27 mouse cellular contexts compared by ENCODE assay signal in the genomic region with DNA sequence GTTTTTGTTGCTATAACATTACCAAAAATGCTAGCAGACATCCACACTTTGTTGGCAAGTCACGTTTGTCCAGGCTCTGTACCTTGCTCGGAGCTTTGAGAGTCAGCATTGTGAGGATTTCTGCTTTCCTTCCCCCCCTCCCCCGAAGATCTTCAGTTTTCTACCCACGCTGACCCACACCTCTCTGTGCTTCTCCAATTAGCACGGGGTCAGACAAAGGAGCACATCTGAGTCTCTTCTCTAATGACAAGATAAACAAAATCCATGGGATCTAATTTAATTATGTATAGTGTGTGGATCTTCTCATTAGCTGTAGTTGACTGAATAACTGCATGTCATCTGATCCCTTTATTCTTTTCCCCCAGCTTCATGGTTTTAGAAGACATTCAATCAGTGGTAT.
DNase-seq lines count a peak whose midpoint lies in the region; ATAC-seq and TF ChIP-seq lines count a peak whose summit lies in the region.
"Had no signal": no experiment of that assay in that cellular context is flagged by ENCODE, and none has a peak within 500 bp of the region (broad histone marks: within the 10 kb centered on the region; RNA-seq: fewer than 3 reads in every experiment).

No protein-coding gene starts in this region.

- no peak overlapping the region for H3K4me3 ChIP-seq in forebrain, embryonic 11.5 days (ENCODE audit: low read depth, low read length)
- H3K4me3 ChIP-seq in forebrain, embryonic 14.5 days (ENCODE audit: low read depth, low read length): no peak overlapping the region
- H3K4me3 ChIP-seq in kidney, embryonic 14.5 days (ENCODE audit: low read length): no peak overlapping the region
- H3K4me3 ChIP-seq in midbrain, embryonic 12.5 days: no peak overlapping the region
- no peak overlapping the region for H3K4me3 ChIP-seq in midbrain, postnatal 0 days (ENCODE audit: low read depth, low read length)
- H3K4me3 ChIP-seq: gastrocnemius, adult 2 months; heart, embryonic 12.5 days; hindbrain, embryonic 15.5 days; intestine, embryonic 15.5 days; limb, embryonic 12.5 days; liver, embryonic 15.5 days; lung, embryonic 15.5 days; neural tube, embryonic 13.5 days; stomach, embryonic 15.5 days had no signal

- DNase-seq in forebrain, embryonic 11.5 days (ENCODE audit: low spot score): no peak
- no peak for DNase-seq in forebrain, embryonic 14.5 days (ENCODE audit: low spot score)
- no peak for DNase-seq in kidney, adult 8-10 months
- DNase-seq in midbrain, postnatal 0 days (ENCODE audit: low spot score): no peak
- DNase-seq in ovary, postnatal 10 days (ENCODE audit: low spot score): no peak
- DNase-seq in cerebellum, postnatal 25 days: no peak
- DNase-seq: adrenal gland, adult 8-10 months; cerebellum, adult 8-10 months; cerebellum, postnatal 36 days; gastrocnemius, adult 2 months; gastrocnemius, postnatal 36 days; heart, adult 18-20 months; heart, postnatal 4 days; kidney, adult 9 months; layer of hippocampus, adult 9-11 months; right cerebral cortex, postnatal 25 days had no signal

- TF ChIP-seq CTCF in midbrain, postnatal 0 days (IDR thresholded peaks at IDR 0.05): no peak

- no peaks in the 10 kb centered on the region for H3K36me3 ChIP-seq in forebrain, embryonic 11.5 days (ENCODE audit: control insufficient read depth, insufficient read depth, low read length)
- no peaks in the 10 kb centered on the region for H3K36me3 ChIP-seq in forebrain, embryonic 14.5 days (ENCODE audit: control insufficient read depth, insufficient read depth, low read length)
- no peaks in the 10 kb centered on the region for H3K36me3 ChIP-seq in kidney, embryonic 14.5 days (ENCODE audit: control insufficient read depth, insufficient read depth, low read length)
- no peaks in the 10 kb centered on the region for H3K36me3 ChIP-seq in midbrain, embryonic 12.5 days
- H3K36me3 ChIP-seq in midbrain, postnatal 0 days (ENCODE audit: insufficient read depth, low read length): no peaks in the 10 kb centered on the region
- H3K36me3 ChIP-seq: heart, embryonic 12.5 days; hindbrain, embryonic 15.5 days; intestine, embryonic 15.5 days; liver, embryonic 15.5 days; lung, embryonic 15.5 days; neural tube, embryonic 13.5 days; stomach, embryonic 15.5 days had no signal

- peak; percentile 76 for ATAC-seq in forebrain, embryonic 11.5 days (replicated peaks; ENCODE audit: low FRiP score)
- no peak for ATAC-seq in forebrain, embryonic 14.5 days
- peak; percentile 79; the same call in 1 of the 2 replicates for ATAC-seq in kidney, embryonic 14.5 days (ENCODE audit: low FRiP score, low TSS enrichment)
- ATAC-seq in midbrain, embryonic 12.5 days (ENCODE audit: low FRiP score, low read depth): peak; percentile 62
- ATAC-seq in midbrain, postnatal 0 days (ENCODE audit: low FRiP score): no peak
- ATAC-seq: intestine, embryonic 15.5 days had no signal

- H3K4me2 ChIP-seq in forebrain, embryonic 11.5 days (ENCODE audit: low read depth, low read length, severe bottlenecking): no peak overlapping the region
- no peak overlapping the region for H3K4me2 ChIP-seq in forebrain, embryonic 14.5 days (ENCODE audit: low read length)
- no peak overlapping the region for H3K4me2 ChIP-seq in kidney, embryonic 14.5 days (replicated peaks; ENCODE audit: low read depth, low read length)
- H3K4me2 ChIP-seq in midbrain, embryonic 12.5 days (replicated peaks): no peak overlapping the region
- no peak overlapping the region for H3K4me2 ChIP-seq in midbrain, postnatal 0 days (ENCODE audit: low read depth, low read length, poor library complexity, severe bottlenecking)
- H3K4me2 ChIP-seq: heart, embryonic 12.5 days; hindbrain, embryonic 15.5 days; intestine, embryonic 15.5 days; limb, embryonic 12.5 days; liver, embryonic 15.5 days; lung, embryonic 15.5 days; neural tube, embryonic 13.5 days; stomach, embryonic 15.5 days had no signal

- H3K4me1 ChIP-seq in forebrain, embryonic 11.5 days (replicated peaks; ENCODE audit: control insufficient read depth, insufficient read depth, low read length): no peaks in the 10 kb centered on the region
- no peaks in the 10 kb centered on the region for H3K4me1 ChIP-seq in forebrain, embryonic 14.5 days (ENCODE audit: control insufficient read depth, insufficient read depth, low read length)
- no peaks in the 10 kb centered on the region for H3K4me1 ChIP-seq in kidney, embryonic 14.5 days (ENCODE audit: control insufficient read depth, insufficient read depth, low read length)
- peaks cover 7% of the 10 kb centered on the region; the same call in 1 of the 2 replicates for H3K4me1 ChIP-seq in midbrain, embryonic 12.5 days
- no peaks in the 10 kb centered on the region for H3K4me1 ChIP-seq in midbrain, postnatal 0 days (ENCODE audit: insufficient read depth, low read length)
- H3K4me1 ChIP-seq: intestine, embryonic 15.5 days; limb, embryonic 12.5 days; liver, embryonic 15.5 days; stomach, embryonic 15.5 days had no signal

- no peak overlapping the region for H3K27ac ChIP-seq in forebrain, embryonic 11.5 days (ENCODE audit: low read depth, low read length)
- H3K27ac ChIP-seq in forebrain, embryonic 14.5 days (ENCODE audit: low read depth, low read length): no peak overlapping the region
- no peak overlapping the region for H3K27ac ChIP-seq in kidney, embryonic 14.5 days (ENCODE audit: low read depth, low read length)
- H3K27ac ChIP-seq in midbrain, embryonic 12.5 days (replicated peaks): 0 out of 2 replicates have a peak overlapping the region, but pooled peaks have one; percentile 25
- no peak overlapping the region for H3K27ac ChIP-seq in midbrain, postnatal 0 days (ENCODE audit: low read depth, low read length)
- H3K27ac ChIP-seq: gastrocnemius, adult 2 months; hindbrain, embryonic 15.5 days; intestine, embryonic 15.5 days; limb, embryonic 12.5 days; liver, embryonic 15.5 days; lung, embryonic 15.5 days; neural tube, embryonic 13.5 days; stomach, embryonic 15.5 days had no signal

- no peak overlapping the region for H3K9ac ChIP-seq in forebrain, embryonic 11.5 days (ENCODE audit: low read length)
- H3K9ac ChIP-seq in forebrain, embryonic 14.5 days (ENCODE audit: low read length): no peak overlapping the region
- H3K9ac ChIP-seq in kidney, embryonic 14.5 days (ENCODE audit: low read depth, low read length): no peak overlapping the region
- H3K9ac ChIP-seq in midbrain, embryonic 12.5 days (replicated peaks): no peak overlapping the region
- no peak overlapping the region for H3K9ac ChIP-seq in midbrain, postnatal 0 days (replicated peaks; ENCODE audit: low read length, poor library complexity, severe bottlenecking)
- H3K9ac ChIP-seq: heart, embryonic 12.5 days; hindbrain, embryonic 15.5 days; intestine, embryonic 15.5 days; limb, embryonic 12.5 days; liver, embryonic 15.5 days; lung, embryonic 15.5 days; neural tube, embryonic 13.5 days; stomach, embryonic 15.5 days had no signal

- no peaks in the 10 kb centered on the region for H3K9me3 ChIP-seq in forebrain, embryonic 11.5 days (ENCODE audit: control insufficient read depth, low read length)
- H3K9me3 ChIP-seq in forebrain, embryonic 14.5 days (replicated peaks; ENCODE audit: control insufficient read depth, low read length): no peaks in the 10 kb centered on the region
- H3K9me3 ChIP-seq in kidney, embryonic 14.5 days (ENCODE audit: control insufficient read depth, low read length): no peaks in the 10 kb centered on the region
- no peaks in the 10 kb centered on the region for H3K9me3 ChIP-seq in midbrain, embryonic 12.5 days
- H3K9me3 ChIP-seq in midbrain, postnatal 0 days (ENCODE audit: low read length): no peaks in the 10 kb centered on the region
- H3K9me3 ChIP-seq: heart, embryonic 12.5 days; hindbrain, embryonic 15.5 days; intestine, embryonic 15.5 days; limb, embryonic 12.5 days; liver, embryonic 15.5 days; lung, embryonic 15.5 days; neural tube, embryonic 13.5 days; stomach, embryonic 15.5 days had no signal

- 18% methylated on average over 5 of the region's 5 CpGs for WGBS in forebrain, embryonic 11.5 days
- WGBS in forebrain, embryonic 14.5 days: 20% methylated on average over 5 of the region's 5 CpGs
- 35% methylated on average over 5 of the region's 5 CpGs for WGBS in kidney, embryonic 14.5 days
- WGBS in midbrain, embryonic 12.5 days: 28% methylated on average over 5 of the region's 5 CpGs
- WGBS in midbrain, postnatal 0 days: 44% methylated on average over 5 of the region's 5 CpGs

- H3K27me3 ChIP-seq in forebrain, embryonic 11.5 days (ENCODE audit: control insufficient read depth, insufficient read depth, low read length): no peaks in the 10 kb centered on the region
- no peaks in the 10 kb centered on the region for H3K27me3 ChIP-seq in forebrain, embryonic 14.5 days (replicated peaks; ENCODE audit: control insufficient read depth, insufficient read depth, low read length)
- H3K27me3 ChIP-seq in kidney, embryonic 14.5 days (ENCODE audit: control insufficient read depth, insufficient read depth, low read length): no peaks in the 10 kb centered on the region
- H3K27me3 ChIP-seq in midbrain, embryonic 12.5 days: no peaks in the 10 kb centered on the region
- H3K27me3 ChIP-seq in midbrain, postnatal 0 days (ENCODE audit: insufficient read depth, low read length): no peaks in the 10 kb centered on the region
- H3K27me3 ChIP-seq: CH12.LX; heart, embryonic 12.5 days; hindbrain, embryonic 15.5 days; intestine, embryonic 15.5 days; limb, embryonic 12.5 days; liver, embryonic 15.5 days; lung, embryonic 15.5 days; neural tube, embryonic 13.5 days; stomach, embryonic 15.5 days had no signal

Comparison
In these comparisons a context has a peak if more than half of its experiments do, and no peak if none do; other contexts are left out.
1. ATAC-seq: peak in forebrain, embryonic 11.5 days (single experiment), kidney, embryonic 14.5 days (single experiment) and midbrain, embryonic 12.5 days (single experiment); none in forebrain, embryonic 14.5 days (single experiment) and midbrain, postnatal 0 days (single experiment).